Mouse (Mus musculus) kidney, adult 8-10 months (tissue): ENCODE measurements around the gene Cox19.
A peak's percentile ranks its signal among the peaks of the same experiment; 100 is the strongest.

Experiments used
- DNase-seq, 2 experiments: peaks; one replicate each; pipeline ENCODE4 v3.0.0; 2022

Gene Cox19

DNA sequence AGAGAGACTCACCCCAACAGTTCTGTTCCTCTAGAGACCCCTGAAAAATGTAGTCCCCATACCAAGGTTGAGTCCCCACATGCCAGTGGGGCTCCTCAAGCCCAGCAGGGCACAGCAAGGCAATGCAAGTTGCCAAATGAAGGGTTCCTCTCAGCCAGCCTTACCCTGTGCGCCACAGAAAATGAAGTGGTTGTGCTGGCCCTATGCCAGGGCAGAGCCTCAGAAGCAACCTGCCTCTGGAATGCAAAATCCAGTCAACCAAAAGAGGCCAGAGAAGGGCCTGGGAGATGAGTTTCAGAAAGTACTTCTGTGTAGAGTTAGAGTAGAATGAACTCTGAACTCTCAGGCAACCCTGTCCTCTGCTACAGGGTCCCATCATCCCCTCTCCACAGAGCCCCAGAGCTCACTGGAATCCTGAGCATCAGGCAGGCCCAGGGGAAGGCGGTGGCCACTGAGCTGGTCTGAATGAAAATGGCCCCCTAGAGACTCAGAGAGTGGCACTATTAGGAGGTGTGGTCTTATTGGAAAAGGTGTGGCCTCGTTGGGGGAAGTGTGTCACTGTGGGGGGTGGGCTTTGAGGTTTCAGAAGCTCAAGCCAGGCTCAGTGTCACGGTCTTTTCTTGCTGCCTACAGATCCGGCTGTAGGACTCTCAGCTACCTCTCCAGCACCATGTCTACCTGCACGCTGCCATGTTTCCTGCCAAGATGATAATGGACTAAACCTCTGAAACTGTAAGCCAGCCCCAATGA lies 59.2 kb downstream of the Cox19 start:
- DNase-seq = peak; percentile 51 to 73

DNA sequence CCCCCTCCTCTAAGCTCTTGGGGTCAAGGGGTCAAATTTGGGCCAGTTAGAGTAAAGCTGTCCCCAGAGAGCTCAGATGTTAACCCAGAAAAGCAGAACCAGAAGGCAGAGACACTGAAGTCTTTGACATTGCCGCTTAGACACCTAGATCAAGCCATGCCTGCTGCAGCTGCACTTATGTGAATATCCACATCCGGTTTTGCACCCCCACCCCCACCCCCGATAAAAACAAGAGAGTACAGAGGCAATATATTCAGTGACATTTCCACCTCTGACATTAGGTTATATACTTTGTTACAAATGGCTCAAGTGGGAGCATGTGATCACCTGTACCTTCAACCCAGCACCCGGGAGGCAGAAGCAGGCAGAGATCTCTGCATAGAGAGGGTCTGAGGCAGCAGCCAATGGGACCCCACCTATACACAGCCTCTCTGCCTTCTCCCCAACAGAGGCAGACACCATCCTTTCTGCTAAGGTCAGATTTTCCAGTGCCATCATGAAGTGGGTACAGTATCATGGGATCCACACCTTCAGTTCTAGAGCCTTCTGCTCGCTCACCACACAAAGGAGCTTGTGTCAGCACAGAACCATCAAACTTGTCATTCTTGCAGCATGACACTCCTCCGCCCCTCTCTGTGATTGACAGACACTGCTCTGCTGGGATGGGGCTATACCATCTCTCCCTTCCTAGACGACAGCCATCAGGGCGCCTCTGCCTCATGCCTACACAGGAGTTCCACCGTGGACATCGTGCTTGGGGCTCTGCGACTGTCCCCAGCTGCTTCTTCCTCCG lies 60.6 kb downstream of the Cox19 start:
- no peak for DNase-seq

GRCm38 (mm10) chr5:139288591-139288990 lies 62.6 kb downstream of the Cox19 start:
- DNase-seq = no peak

GRCm38 (mm10) chr5:139287787-139288186 lies 63.4 kb downstream of the Cox19 start:
- DNase-seq = no peak

- no peak for DNase-seq
Measured at GRCm38 (mm10) chr5:139287099-139287498, 64.1 kb downstream of the Cox19 start.
